ENCODE assay signal across 22 mouse cellular contexts in the genomic region with DNA sequence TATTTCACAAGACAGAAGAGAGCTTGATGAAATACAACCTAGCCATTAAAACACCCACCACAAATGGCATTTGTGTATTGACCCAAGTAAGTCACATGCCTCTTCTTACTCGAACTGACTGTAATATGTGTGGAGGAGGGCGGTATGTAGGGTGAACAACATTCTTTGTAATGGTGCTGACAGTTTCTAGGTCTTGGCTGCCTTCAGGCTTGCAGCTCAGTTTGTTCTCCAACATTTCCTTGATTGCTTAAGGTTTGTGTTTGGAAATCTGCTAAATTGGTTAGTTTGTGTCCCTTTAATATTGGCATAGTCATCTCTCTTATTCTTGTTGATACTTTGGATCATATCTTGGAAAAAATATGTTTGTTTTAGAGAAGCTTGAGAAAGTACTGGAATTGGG.
DNase-seq lines count a peak whose midpoint lies in the region.
"Had no signal": no experiment of that assay in that cellular context is flagged by ENCODE, and none has a peak within 500 bp of the region (broad histone marks: within the 10 kb centered on the region; RNA-seq: fewer than 3 reads in every experiment).

No protein-coding gene starts in this region.

- DNase-seq in heart, adult 8-10 months (ENCODE audit: low spot score) = peak; percentile 2
- no peak for DNase-seq in heart, postnatal 36 days
- DNase-seq in lung, postnatal 36 days = peak; percentile 8
- DNase-seq in lung, postnatal 14 days = no peak
- DNase-seq in gonadal fat pad, adult 2 months (ENCODE audit: low read depth) = peak; percentile 97
- no peak for DNase-seq in embryo, embryonic 10.5 days (ENCODE audit: low spot score)
- DNase-seq in layer of hippocampus, postnatal 14 days (ENCODE audit: low spot score in 2 of 2) = no peak
- DNase-seq: adrenal gland, adult 2 months; adrenal gland, postnatal 36 days; cerebellum, adult 18-20 months; cerebellum, postnatal 14 days; gastrocnemius, adult 2 months; gastrocnemius, postnatal 36 days; heart, postnatal 4 days; kidney, adult 9 months; kidney, postnatal 25 days; liver, postnatal 0 days; lung, postnatal 10 days; right cerebral cortex, adult 18-20 months; right cerebral cortex, postnatal 4 days; thymus, adult 2 months; thymus, postnatal 36 days had no signal

- intact Hi-C loops in heart, postnatal 36 days (cut with DNase I) = no loop called here

Comparison
In these comparisons a context has a peak if more than half of its experiments do, and no peak if none do; other contexts are left out.
1. DNase-seq: peak in heart, adult 8-10 months (single experiment), lung, postnatal 36 days (single experiment) and gonadal fat pad, adult 2 months (single experiment); none in heart, postnatal 36 days (0 of 2), lung, postnatal 14 days (single experiment), embryo, embryonic 10.5 days (single experiment) and layer of hippocampus, postnatal 14 days (0 of 2).